Mouse (Mus musculus): Measurements from ENCODE around the gene Cdkl3. TPM values are rescaled to one million over a fixed set of nuclear protein-coding genes. Genes with fewer than 3 reads are reported as not detected.

Gene Cdkl3
- polyA plus RNA-seq, 1 experiment from 2014 or later: 2.1 TPM

DNA sequence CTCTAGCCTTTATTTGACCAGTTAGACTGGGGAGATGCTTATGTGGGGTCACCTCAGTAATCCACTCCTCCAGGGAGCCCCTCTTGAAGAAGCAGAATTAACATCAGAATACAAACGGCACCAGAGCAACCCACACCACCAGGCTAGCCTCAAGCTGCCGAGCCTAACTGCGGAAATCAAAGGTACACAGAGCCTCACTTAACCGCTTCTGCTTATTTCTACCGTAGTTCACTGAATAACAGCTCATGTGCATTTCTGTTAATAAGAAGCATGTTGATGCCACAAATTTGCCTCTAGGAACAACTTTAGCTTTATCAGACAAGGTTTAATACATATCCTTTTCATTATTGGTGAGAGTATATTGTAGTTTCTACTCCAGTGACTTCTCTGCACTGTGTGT lies 61.8 kb downstream of the Cdkl3 start:
- Histone ChIP-seq H3K9ac (peak overlapping the region; percentile 39; the same call in 1 of the 2 replicates), H3K27ac (no peak overlapping the region), H3K4me2 (peak overlapping the region; percentile 48), H3K9me3 (replicated peaks) (0 out of 2 replicates have a peak, but pooled peaks cover 3% of the 10 kb centered on the region), H3K27me3 (replicated peaks) (no peaks in the 10 kb centered on the region), H3K36me3 (no peaks in the 10 kb centered on the region), H3K4me1 (peaks cover 19% of the 10 kb centered on the region), H3K4me3 (no peak overlapping the region)
- ATAC-seq: no peak
- WGBS (ENCODE audit: insufficient replicate concordance): 3% methylated on average over 5 of the region's 5 CpGs

DNA sequence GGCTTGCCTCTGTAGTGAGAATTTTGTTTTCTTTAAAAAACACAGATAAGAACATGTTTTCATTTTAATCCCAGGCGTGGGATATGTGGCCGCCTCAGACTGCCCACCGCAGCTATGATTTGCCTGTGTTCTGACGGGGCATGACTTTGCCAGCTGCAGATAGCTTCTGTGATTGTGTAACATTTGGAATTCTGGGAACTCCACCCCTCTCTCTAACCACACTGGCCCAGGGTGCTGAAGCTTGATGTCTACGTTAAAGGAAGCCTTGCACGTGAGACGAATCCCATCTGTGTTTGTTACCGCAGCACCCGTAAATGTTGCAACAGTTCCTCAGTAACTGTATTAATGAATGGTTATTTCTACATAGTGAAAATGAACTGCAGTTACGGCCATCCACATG lies 67.7 kb downstream of the Cdkl3 start:
- Histone ChIP-seq H3K27me3 (replicated peaks) (no peaks in the 10 kb centered on the region), H3K27ac (no peak overlapping the region), H3K4me1 (peaks cover 40% of the 10 kb centered on the region), H3K4me2 (no peak overlapping the region), H3K36me3 (no peaks in the 10 kb centered on the region), H3K9me3 (replicated peaks) (no peaks in the 10 kb centered on the region), H3K4me3 (no peak overlapping the region), H3K9ac (no peak overlapping the region)
- WGBS (ENCODE audit: insufficient replicate concordance): 45% methylated on average over 10 of the region's 10 CpGs
- no peak for ATAC-seq

DNA sequence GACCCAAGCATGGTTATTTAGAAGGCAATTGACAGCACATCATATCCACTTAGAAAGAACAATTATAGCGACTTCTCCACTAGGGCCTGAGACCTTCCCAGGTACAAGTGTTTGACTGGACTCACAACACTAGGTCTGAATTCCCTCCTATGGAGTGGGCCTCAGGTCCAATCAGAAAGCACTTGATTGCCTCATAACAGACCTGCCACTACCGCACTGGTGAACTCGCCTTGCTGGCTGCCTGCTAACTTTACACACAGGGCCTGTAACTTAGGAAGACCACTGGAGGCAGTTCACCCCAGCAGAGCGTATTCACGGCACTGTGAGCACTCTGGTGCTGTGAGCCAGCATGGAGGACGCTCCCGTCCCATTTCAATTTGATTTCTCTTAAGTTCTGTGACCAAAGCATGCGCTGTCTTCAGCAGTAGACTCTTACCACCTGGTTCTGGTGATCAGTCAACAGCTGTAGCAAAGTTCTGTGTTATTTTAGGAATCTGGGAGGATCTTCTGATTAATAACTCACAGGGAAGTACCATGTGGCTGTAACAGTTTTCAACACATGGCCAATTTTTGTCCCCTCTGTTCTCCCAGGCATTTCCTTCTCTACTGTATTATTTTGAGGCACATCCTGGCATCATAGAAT lies 69.6 kb downstream of the Cdkl3 start:
- WGBS (ENCODE audit: insufficient replicate concordance): 68% methylated on average over 8 of the region's 8 CpGs
- Histone ChIP-seq H3K4me3 (no peak overlapping the region), H3K36me3 (no peaks in the 10 kb centered on the region), H3K9me3 (replicated peaks) (no peaks in the 10 kb centered on the region), H3K27me3 (replicated peaks) (no peaks in the 10 kb centered on the region), H3K27ac (no peak overlapping the region), H3K4me1 (peaks cover 40% of the 10 kb centered on the region), H3K4me2 (no peak overlapping the region), H3K9ac (no peak overlapping the region)
- no peak for ATAC-seq

GRCm38 (mm10) chr11:52074626-52075470 lies 70.8 kb downstream of the Cdkl3 start:
- peak overlapping the region; percentile 37; the same call in 1 of the 2 replicates for H3K9ac ChIP-seq
- no peaks in the 10 kb centered on the region for H3K36me3 ChIP-seq
- WGBS (ENCODE audit: insufficient replicate concordance): 32% methylated on average over 14 of the region's 14 CpGs
- no peak overlapping the region for H3K4me3 ChIP-seq
- no peaks in the 10 kb centered on the region for H3K27me3 ChIP-seq (replicated peaks)
- H3K9me3 ChIP-seq (replicated peaks): no peaks in the 10 kb centered on the region
- H3K27ac ChIP-seq: peak overlapping the region; percentile 59
- peaks cover 40% of the 10 kb centered on the region for H3K4me1 ChIP-seq
- peak overlapping the region; percentile 43 for H3K4me2 ChIP-seq
- ATAC-seq: peak; percentile 71

DNA sequence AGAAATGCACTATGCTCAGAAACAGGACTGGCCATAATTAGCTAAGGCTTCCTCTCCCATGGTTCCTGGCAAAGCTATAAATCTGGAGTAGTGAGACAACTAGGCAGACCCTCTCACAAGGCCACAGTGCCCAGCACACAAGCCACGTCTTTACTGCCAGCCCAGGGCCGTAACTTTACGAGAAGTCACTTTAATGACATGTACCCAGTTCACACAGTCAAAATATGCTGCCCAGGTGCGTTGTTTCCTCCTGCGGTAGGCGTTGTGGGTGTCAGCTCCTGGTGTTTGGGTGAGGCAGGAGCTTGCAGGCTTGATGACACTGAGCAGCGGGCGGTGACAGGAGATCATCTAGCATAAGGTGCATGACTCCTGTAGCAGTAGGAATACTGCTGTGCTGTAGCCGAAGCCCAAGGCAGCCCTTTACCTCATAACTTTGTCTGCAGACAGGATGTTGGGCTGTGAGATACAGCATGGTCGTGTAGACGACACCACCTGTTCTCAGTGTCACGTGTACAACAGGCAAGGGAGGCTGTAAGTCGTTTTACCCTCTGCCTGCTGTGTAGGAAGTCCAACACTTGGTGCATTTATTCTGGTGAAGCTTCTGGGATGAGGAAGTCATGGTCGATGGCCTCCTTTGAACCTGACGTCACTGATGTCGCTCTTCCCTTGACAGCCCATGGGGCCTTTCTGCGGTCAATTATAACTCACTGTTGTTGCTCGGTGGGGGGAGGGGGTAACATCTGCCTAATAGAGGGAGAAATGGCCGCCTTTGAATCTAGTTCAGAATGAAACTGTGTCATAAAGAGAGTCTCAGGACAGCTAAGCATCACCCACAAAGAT lies 72.0 kb downstream of the Cdkl3 start:
- WGBS (ENCODE audit: insufficient replicate concordance): 44% methylated on average over 19 of the region's 19 CpGs
- no peak overlapping the region for H3K9ac ChIP-seq
- no peak for ATAC-seq

GRCm38 (mm10) chr11:52076742-52077352 lies 72.8 kb downstream of the Cdkl3 start:
- Histone ChIP-seq H3K27ac (no peak overlapping the region), H3K4me1 (peaks cover 40% of the 10 kb centered on the region), H3K4me3 (no peak overlapping the region), H3K9me3 (replicated peaks) (no peaks in the 10 kb centered on the region), H3K36me3 (no peaks in the 10 kb centered on the region), H3K4me2 (no peak overlapping the region), H3K9ac (no peak overlapping the region), H3K27me3 (replicated peaks) (no peaks in the 10 kb centered on the region)
- no peak for ATAC-seq
- 82% methylated on average over 6 of the region's 6 CpGs for WGBS (ENCODE audit: insufficient replicate concordance)

More for the DNA sequence above, 72.0 kb downstream of the Cdkl3 start:
- H3K9me3 ChIP-seq (replicated peaks): no peaks in the 10 kb centered on the region
- no peaks in the 10 kb centered on the region for H3K36me3 ChIP-seq
- H3K4me3 ChIP-seq: no peak overlapping the region
- no peak overlapping the region for H3K4me2 ChIP-seq
- H3K27me3 ChIP-seq (replicated peaks): no peaks in the 10 kb centered on the region
- H3K4me1 ChIP-seq: peaks cover 45% of the 10 kb centered on the region
- 0 out of 2 replicates have a peak overlapping the region, but pooled peaks have one; percentile 10 for H3K27ac ChIP-seq

- H3K27me3 ChIP-seq (replicated peaks): no peaks in the 10 kb centered on the region
- 64% methylated on average over 4 of the region's 4 CpGs for WGBS (ENCODE audit: insufficient replicate concordance)
- peaks cover 38% of the 10 kb centered on the region for H3K4me1 ChIP-seq
- no peaks in the 10 kb centered on the region for H3K9me3 ChIP-seq (replicated peaks)
- H3K4me3 ChIP-seq: no peak overlapping the region
- no peak for ATAC-seq
- H3K27ac ChIP-seq: no peak overlapping the region
- no peak overlapping the region for H3K9ac ChIP-seq
- no peaks in the 10 kb centered on the region for H3K36me3 ChIP-seq
- H3K4me2 ChIP-seq: no peak overlapping the region
These were observed 73.9 kb downstream of the Cdkl3 start for GRCm38 (mm10) chr11:52077939-52078338.

- Histone ChIP-seq H3K4me2 (no peak overlapping the region), H3K9ac (no peak overlapping the region), H3K36me3 (no peaks in the 10 kb centered on the region), H3K4me1 (peaks cover 21% of the 10 kb centered on the region), H3K4me3 (no peak overlapping the region), H3K27ac (no peak overlapping the region), H3K9me3 (replicated peaks) (no peaks in the 10 kb centered on the region), H3K27me3 (replicated peaks) (no peaks in the 10 kb centered on the region)
- ATAC-seq: no peak
- WGBS (ENCODE audit: insufficient replicate concordance): 27% methylated on average over 5 of the region's 5 CpGs
These were observed 76.0 kb downstream of the Cdkl3 start for GRCm38 (mm10) chr11:52079978-52080377.

DNA sequence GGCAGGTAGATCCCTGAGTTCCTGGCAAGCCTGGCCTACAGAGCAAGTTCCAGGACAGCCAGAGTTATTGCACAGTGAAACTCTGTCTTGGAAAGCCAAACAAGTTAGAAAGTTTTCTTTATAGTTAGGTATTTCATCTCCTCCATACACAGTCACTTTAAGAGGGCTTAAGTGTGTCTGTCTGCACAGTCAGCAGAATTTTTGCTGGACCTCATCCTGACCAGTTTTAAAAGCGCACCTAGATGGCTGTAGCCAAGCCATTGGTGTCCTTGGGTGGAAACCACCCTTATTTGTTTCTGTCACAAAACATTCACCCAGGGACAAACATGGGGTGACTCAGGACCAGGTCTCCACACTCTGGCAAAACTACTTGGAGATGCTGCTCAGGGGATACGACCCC lies 76.6 kb downstream of the Cdkl3 start:
- no peak for ATAC-seq
- 74% methylated on average over 2 of the region's 2 CpGs for WGBS (ENCODE audit: insufficient replicate concordance)
- H3K4me3 ChIP-seq: no peak overlapping the region

GRCm38 (mm10) chr11:52085857-52086203 lies 81.8 kb downstream of the Cdkl3 start:
- ATAC-seq: no peak
- Histone ChIP-seq H3K27ac (no peak overlapping the region), H3K4me2 (no peak overlapping the region), H3K4me1 (peaks cover 5% of the 10 kb centered on the region; the same call in 1 of the 2 replicates), H3K9ac (no peak overlapping the region), H3K27me3 (replicated peaks) (no peaks in the 10 kb centered on the region; the same call in 1 of the 2 replicates), H3K36me3 (no peaks in the 10 kb centered on the region), H3K4me3 (no peak overlapping the region), H3K9me3 (replicated peaks) (no peaks in the 10 kb centered on the region)
- WGBS (ENCODE audit: insufficient replicate concordance): 65% methylated on average over 4 of the region's 4 CpGs

More for the DNA sequence above, 76.6 kb downstream of the Cdkl3 start:
- no peaks in the 10 kb centered on the region for H3K36me3 ChIP-seq
- no peak overlapping the region for H3K27ac ChIP-seq
- no peaks in the 10 kb centered on the region for H3K9me3 ChIP-seq (replicated peaks)
- no peaks in the 10 kb centered on the region for H3K27me3 ChIP-seq (replicated peaks)
- peaks cover 14% of the 10 kb centered on the region for H3K4me1 ChIP-seq
- no peak overlapping the region for H3K4me2 ChIP-seq
- H3K9ac ChIP-seq: no peak overlapping the region

DNA sequence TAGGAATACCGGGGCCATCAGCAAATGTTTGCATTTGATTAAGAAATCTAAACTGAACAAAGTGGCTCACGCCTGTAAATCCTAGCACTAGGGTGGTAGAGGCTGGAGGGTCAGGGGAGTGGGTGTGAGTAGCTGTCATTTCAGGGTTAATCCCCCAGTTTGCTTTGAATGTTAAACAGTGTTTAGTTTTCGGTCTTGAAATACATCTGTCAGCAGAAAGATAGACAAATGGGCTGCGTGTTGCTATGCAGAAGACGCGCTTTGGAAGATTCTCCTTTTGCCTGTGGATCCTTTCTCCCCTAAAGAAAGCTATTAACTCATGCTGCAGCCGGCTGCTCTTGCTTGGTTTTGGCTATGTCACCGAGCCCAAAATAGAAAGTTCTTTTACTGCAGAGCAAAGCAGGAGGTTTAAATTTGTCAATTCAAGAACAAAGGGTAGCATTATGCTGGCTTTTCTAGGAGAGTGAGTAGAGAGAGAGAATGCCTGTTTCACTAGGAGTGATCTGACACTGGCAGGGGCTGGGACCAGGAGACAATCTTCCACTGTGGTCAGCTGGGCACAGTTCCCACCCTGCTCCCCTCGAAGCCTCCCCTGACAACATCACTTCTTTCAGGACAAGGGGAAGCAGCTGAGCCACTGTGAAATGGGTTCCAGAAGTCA lies 82.3 kb downstream of the Cdkl3 start:
- Histone ChIP-seq H3K27me3 (replicated peaks) (no peaks in the 10 kb centered on the region; the same call in 1 of the 2 replicates), H3K9me3 (replicated peaks) (no peaks in the 10 kb centered on the region), H3K27ac (no peak overlapping the region), H3K4me2 (no peak overlapping the region), H3K4me3 (no peak overlapping the region), H3K36me3 (no peaks in the 10 kb centered on the region), H3K4me1 (peaks cover 5% of the 10 kb centered on the region; the same call in 1 of the 2 replicates), H3K9ac (no peak overlapping the region)
- WGBS (ENCODE audit: insufficient replicate concordance): 51% methylated on average over 9 of the region's 9 CpGs
- ATAC-seq: no peak
